Mouse (Mus musculus) heart, adult 11 months (tissue): ENCODE measurements around the gene Kif3a.

ENCODE experiments used
- DNase-seq: peaks from one replicate; pipeline ENCODE4 v3.0.0; 2022

Gene Kif3a

GRCm38 (mm10) chr11:53567224-53568014 is at the start of gene Kif3a:
TSS of gene Kif3a (plus strand) at chr11:53567379.
- peak; percentile 100 for DNase-seq

DNA sequence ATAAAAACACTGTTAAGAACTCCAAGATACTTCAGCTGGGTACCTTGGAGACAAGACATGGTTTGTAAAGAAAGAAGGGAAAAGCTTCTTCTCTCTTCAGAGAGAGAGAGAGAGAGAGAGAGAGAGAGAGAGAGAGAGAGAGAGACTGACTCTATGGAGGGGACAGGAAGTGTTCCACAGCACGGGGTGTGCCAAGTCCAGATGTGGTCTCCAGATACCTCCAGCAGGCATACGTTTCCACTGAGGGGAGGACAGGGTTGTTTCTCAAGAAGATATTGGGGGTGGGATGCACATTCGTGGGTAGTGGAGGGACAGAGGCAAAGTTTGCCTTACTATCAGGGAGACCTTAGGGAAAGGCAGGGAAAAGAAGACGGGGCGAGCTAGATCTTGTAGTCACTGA is 48.4 kb upstream of the Kif3a start:
- no peak for DNase-seq

- peak; percentile 98 for DNase-seq
Observed at GRCm38 (mm10) chr11:53519207-53520121, 47.7 kb upstream of the Kif3a start, which contains the start of gene Sept8. TSS of gene Sept8 (plus strand) at chr11:53519257.

DNA sequence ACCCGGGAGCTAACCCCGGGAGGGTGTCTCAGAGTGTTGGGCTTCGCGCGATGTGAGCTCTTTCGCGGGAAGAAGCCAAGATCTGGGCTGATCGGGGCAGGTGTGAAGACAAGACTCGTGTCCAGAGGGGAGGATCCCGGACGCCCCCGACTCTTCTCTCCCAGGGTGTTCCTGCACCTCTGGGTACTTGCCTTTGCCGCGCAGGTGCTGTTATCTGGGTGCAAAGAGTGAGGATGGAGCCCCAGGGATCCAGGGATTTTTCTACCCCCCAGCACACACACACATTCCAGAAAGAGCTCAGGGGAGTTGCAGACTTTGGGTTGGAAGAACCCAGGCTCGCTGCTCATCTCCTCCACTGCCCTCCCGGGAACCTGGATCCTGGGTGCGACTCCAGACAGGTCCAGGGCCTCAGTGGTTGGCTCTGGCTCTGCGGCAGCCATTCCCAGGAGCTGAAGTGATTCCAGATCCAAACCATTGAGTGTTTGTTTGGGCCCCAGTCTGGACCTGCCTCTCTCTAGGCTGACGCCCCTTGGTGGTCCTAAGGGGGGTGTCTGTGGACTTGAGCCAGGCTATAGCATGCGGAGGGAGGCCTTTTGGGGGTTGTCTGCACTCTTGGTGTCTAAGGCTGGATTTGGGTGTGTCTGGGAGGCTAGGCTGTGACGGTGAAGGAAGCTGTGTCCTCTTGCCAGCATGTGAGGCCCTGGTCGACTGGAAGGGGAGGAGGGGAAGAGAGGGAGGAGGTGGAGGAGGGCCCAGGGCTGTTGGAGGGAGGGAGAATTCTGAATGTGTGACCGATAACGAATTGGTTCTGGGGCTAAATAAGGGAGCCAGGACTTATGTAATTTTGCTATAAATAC is 46.8 kb upstream of the Kif3a start:
- peak; percentile 99 for DNase-seq

- peak; percentile 94 for DNase-seq
Observed at GRCm38 (mm10) chr11:53521120-53521820, 45.9 kb upstream of the Kif3a start.

- DNase-seq: peak; percentile 98
Observed at GRCm38 (mm10) chr11:53521821-53522131, 45.4 kb upstream of the Kif3a start.

DNA sequence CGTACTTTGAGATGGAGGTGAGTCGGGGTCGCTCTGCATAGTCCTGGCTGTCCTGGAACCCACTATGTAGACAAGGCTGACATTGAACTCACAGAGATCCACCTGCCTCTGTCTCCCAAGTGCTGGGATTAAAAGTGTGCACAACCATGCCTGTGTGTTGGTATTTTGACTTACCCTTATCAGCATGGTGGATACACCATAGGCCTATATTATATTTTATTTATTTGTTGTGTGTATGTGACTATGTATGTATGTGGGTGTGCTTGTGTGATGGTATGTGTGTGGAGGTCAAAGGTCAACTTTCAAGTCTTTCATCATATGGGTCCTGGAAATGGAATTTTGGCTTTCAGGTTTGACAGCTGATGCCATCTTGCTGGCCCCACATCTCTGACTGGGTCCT is 44.8 kb upstream of the Kif3a start:
- DNase-seq: peak; percentile 82

DNA sequence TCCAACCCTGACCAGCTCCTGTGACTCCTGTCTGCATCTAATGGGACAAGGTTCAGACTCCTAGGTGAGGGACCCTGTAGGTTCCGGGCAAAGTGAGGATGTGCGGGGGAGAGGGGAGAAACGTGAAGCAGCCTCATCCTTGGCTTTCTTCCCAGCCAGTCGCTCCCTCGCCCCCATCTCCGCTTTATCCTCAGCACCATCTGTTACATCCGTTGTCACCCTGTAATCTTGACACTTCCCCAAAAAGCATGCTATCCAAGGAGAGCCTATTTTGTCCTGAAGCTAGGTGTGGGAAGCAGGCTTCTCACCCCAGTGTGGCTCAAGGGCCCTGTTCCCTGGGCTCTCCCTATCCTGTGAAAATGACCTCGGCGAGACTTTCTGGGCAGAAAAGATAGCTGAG is 44.2 kb upstream of the Kif3a start:
- peak; percentile 92 for DNase-seq

GRCm38 (mm10) chr11:53523545-53524405 is 43.4 kb upstream of the Kif3a start:
- no peak for DNase-seq

GRCm38 (mm10) chr11:53524905-53525304 is 42.3 kb upstream of the Kif3a start:
- DNase-seq: no peak

DNA sequence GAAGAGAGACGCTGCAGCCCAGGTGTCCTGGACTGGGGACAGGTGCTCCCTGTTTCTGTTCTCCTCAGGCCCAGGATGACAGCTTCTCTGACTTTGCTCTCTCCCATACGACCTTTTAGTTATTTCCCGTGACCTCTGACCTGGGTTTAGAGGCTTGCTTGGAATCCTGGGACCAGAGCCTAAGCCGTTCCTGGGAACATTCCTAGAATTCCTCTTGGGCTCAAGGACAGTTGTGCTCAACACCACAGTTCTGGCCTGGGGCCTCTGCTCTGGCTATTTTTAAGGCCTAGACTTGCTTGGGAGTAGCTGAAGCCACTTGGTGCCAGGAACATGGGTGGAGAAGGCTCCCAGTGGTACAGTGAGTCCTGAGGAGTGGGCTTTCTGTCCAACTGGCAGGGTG is 41.7 kb upstream of the Kif3a start:
- peak; percentile 97 for DNase-seq

- DNase-seq: no peak
Observed at GRCm38 (mm10) chr11:53528397-53529252, 38.6 kb upstream of the Kif3a start.

DNA sequence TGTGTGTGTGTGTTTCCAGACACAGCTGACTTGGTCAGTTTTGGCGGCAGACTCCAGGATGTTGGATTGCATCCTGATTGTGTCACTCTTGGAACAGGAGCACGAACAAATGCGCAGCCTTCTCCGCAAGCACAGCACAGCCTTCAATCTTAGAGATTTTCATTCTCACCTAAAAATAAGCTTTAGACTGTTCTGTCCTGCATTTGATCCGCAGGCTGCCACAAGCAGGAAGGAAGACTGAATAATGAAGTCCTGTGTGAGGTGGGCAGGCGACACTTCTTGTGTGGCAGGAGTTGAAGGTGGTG is 38.0 kb upstream of the Kif3a start:
- peak; percentile 97 for DNase-seq

DNA sequence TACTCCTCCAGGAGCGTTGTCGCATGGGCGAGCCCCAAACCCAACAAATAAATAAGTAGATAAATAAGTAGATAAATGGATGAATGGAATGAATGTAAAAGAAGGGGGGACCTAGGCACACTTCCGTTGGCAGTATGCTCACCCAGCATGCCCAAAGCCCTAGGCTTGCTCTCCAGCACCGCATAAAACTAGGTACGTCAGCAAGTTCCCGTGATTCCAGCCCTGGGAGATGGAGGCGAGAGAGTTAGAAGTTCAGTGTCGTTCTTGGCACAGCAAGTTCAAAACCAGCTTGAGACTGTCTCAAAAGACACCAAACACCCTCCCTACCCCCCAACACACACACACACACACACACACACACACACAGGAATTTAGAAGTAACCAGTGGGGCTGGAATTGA is 37.2 kb upstream of the Kif3a start:
- no peak for DNase-seq

DNA sequence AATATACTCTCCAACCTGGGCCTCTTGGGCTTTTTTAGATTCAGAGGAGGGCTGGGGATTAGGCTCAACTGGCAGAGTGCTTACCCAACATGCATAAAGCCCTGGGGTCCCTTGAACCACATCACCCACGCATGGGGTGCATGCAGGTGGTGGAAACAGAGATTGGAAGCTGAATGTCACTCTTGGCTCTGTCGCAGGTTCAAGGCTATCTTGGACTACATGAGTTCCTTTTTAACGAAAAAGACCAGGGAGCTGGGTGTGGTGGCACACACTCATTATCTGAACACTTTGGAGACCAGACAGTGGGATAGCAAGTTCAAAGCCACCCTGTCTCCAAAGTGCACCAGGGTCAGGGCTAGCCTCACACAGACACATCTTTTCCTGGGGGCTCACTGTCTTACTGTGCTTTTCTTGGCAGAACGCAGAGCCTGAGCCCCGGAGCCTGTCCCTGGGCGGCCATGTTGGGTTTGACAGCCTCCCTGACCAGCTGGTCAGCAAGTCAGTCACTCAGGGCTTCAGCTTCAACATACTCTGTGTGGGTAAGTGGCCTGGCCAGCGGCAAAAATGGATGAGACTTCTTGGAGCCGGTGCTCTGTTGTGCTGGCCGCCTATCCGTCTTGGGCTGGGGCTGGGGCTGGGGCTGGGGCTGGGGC is 35.5 kb upstream of the Kif3a start:
- peak; percentile 92 for DNase-seq

GRCm38 (mm10) chr11:53532231-53532620 is 35.0 kb upstream of the Kif3a start:
- DNase-seq: peak; percentile 89

DNA sequence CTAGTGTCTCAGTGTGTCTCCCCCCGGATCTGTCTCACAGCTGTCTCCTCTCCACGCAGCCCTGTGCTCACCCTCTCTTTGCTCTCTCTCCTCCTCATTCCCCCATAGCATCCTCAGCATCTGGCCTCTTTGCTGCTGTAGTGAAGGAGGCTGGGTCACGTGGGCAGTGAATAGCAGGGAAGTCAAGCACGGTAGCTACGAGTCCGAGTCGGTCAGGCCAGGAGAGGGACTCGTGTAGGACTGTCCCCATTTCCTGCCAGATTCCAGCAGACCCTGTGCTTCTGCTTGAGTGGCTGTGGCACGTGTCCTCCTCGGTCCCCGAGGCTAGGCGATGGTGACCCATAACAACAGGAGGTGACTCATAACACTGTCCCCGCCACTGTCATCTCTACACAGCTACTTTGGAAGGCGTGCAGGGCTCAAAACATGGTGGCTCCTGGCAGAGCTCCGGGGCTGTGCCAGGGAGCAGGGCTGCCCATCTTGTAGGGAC is 28.1 kb upstream of the Kif3a start:
- DNase-seq: peak; percentile 85

GRCm38 (mm10) chr11:53540394-53540793 is 26.8 kb upstream of the Kif3a start:
- no peak for DNase-seq

GRCm38 (mm10) chr11:53541222-53541621 is 26.0 kb upstream of the Kif3a start:
- peak; percentile 81 for DNase-seq

DNA sequence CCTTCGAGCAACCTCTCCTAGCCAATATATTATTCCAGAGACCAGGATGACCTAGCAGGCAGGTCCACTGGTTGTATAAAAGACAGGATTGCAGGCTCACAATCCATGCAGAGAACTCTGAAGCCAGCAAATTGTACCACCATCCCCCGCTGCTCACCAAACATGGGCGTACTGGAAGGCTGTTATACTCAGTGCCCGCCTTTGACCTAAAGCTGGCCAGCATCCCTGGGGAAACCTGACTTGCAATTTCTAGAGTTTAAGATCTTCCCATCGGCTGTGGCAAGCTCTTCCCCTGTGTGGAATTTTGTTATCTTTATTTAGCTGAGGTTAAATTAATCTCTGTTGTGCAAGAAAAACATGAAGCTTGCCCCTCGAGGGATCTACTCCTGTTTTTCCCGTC is 24.2 kb upstream of the Kif3a start:
- DNase-seq: peak; percentile 87
